Mouse (Mus musculus) midbrain, embryonic 11.5 days (tissue): Measurements from ENCODE around the gene Stim2. TPM values are rescaled to one million over a fixed set of nuclear protein-coding genes. Genes with fewer than 3 reads are reported as not detected.
A peak's percentile ranks its signal among the peaks of the same experiment; 100 is the strongest.

Source experiments
- ATAC-seq: fragments of 200-750 bp; cut with Nextera tagmentation; 2 replicates; pipeline ENCODE4 v1.8.0; 2017; ENCODE audit warnings: moderate TSS enrichment, moderate library complexity; ENCODE audit not compliant: low FRiP score
- DNase-seq: peaks from one replicate; pipeline ENCODE4 v3.0.0; 2015; ENCODE audit warnings: low spot score; ENCODE audit errors: missing footprints
- H3K27ac ChIP-seq: fragments of 300-500 bp; sonication (generic); 2 replicates; pipeline ENCODE4 v1.5.1; 2014; ENCODE audit warnings: low read depth, low read length
- H3K27me3 ChIP-seq: fragments of 300-500 bp; sonication (generic); 2 replicates; pipeline ENCODE4 v1.6.1; 2014; ENCODE audit warnings: mild to moderate bottlenecking, low read length, moderate library complexity, mixed read lengths; ENCODE audit not compliant: control insufficient read depth, insufficient read depth
- H3K36me3 ChIP-seq: fragments of 300-500 bp; sonication (generic); 2 replicates; pipeline ENCODE4 v1.6.1; 2014; ENCODE audit warnings: mild to moderate bottlenecking, low read length, moderate library complexity, mixed read lengths; ENCODE audit not compliant: control insufficient read depth, insufficient read depth
- H3K4me1 ChIP-seq: fragments of 300-500 bp; sonication (generic); 2 replicates; pipeline ENCODE4 v1.6.1; 2014; ENCODE audit warnings: low read length; ENCODE audit not compliant: control insufficient read depth, insufficient read depth
- H3K4me2 ChIP-seq: fragments of 300-500 bp; sonication (generic); 2 replicates; pipeline ENCODE4 v1.6.1; 2014; ENCODE audit warnings: mild to moderate bottlenecking, moderate library complexity
- H3K4me3 ChIP-seq: fragments of 300-500 bp; sonication (generic); 2 replicates; pipeline ENCODE4 v1.5.1; 2014; ENCODE audit warnings: low read depth, low read length
- H3K9ac ChIP-seq: fragments of 300-500 bp; sonication (generic); 2 replicates; pipeline ENCODE4 v1.6.1; 2014; ENCODE audit warnings: low read length
- H3K9me3 ChIP-seq: fragments of 300-500 bp; sonication (generic); 2 replicates; pipeline ENCODE4 v1.6.1; 2016; ENCODE audit warnings: low read length; ENCODE audit not compliant: control insufficient read depth
- WGBS: fragments of 180-500 bp; shearing (Covaris S2); extraction: QIAGEN DNeasy Blood & Tissue Kit; methylation state at CpG from one replicate; pipeline ENCODE4 v1.1.7; 2014; 5-methylcytosine and 5-hydroxymethylcytosine counted together
- polyA plus RNA-seq: library from polyadenylated mRNA; unstranded; fragments of >200 nt; fragmentation: Nextera tagmentation; extraction: Ambion mirVana; gene quantifications from 2 replicates; pipeline ENCODE4 v1.2.1, GENCODE M21; 2014

Stim2 gene
- polyA plus RNA-seq, 1 experiment from 2014 or later = 23.1 TPM

DNA sequence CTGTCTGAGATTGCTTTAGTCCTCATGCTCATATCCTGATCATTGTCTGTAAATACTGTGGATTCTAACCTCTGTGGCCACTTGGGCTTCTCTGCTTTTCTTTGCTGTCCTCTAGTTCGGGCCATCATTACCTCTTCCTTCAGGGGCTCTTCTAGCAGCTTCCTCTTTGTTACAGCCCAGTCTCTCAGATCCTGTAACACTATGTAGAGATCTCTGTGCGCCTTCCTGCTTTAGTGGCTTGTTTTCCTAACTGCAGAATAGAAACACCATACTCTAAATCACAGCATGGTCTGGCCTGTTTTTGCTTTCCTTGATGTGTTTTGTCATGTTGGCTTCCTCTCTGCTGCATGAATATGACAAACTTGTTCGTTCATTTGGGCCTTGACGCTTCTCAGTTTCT is 21.2 kb downstream of the Stim2 start:
- Histone ChIP-seq H3K27me3 (no peaks in the 10 kb centered on the region), H3K4me3 (no peak overlapping the region), H3K36me3 (no peaks in the 10 kb centered on the region), H3K9me3 (no peaks in the 10 kb centered on the region), H3K4me1 (no peaks in the 10 kb centered on the region), H3K4me2 (no peak overlapping the region), H3K9ac (no peak overlapping the region), H3K27ac (no peak overlapping the region)
- peak; percentile 74 for DNase-seq
- no peak for ATAC-seq
- WGBS = 80% methylated on average over 4 of the region's 4 CpGs

DNA sequence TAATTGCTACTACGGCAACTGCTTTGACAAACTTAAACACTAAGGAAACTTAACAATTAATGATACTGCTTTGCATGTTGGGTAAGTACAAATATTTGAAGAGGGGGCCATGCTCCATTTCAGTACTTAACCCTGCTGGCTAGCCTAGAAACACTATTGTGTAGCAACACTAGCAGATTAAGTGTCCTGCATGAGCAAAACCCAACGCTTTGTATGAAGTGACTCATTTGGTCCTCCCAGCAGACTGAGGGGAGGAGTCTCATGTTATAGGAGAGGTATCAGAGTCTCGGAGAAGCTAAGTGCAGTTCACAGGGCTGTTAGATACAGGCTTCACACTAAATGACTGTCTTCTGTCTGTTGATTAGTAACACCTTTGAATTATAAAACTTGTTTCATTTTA is 26.3 kb downstream of the Stim2 start:
- Histone ChIP-seq H3K27me3 (no peaks in the 10 kb centered on the region), H3K4me2 (no peak overlapping the region), H3K4me3 (no peak overlapping the region), H3K27ac (no peak overlapping the region), H3K9me3 (no peaks in the 10 kb centered on the region), H3K4me1 (no peaks in the 10 kb centered on the region), H3K9ac (no peak overlapping the region), H3K36me3 (no peaks in the 10 kb centered on the region)
- DNase-seq (peak; percentile 71), ATAC-seq (no peak)
- 61% methylated on average over 3 of the region's 3 CpGs for WGBS

DNA sequence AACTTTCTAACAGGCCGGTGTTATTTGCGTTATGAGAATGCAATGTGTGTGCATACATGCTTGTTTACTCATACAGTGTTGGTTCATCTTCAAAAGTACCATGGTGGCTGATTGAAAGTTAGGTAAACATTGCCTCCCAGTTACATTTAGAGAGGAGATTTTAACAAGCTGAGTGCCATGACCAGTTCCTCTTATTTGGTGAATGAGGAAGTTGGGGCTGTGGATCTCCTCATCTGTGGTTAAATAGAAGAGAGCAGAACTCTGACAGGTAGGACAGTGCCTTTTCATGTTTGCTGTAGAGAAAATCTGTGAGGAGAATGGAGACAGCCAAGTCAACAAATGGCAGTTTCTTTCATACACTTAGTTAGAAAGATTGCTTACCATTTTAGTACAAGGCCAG is 27.3 kb downstream of the Stim2 start:
- Histone ChIP-seq H3K27ac (no peak overlapping the region), H3K9ac (no peak overlapping the region), H3K4me1 (no peaks in the 10 kb centered on the region), H3K27me3 (no peaks in the 10 kb centered on the region), H3K9me3 (no peaks in the 10 kb centered on the region), H3K36me3 (no peaks in the 10 kb centered on the region), H3K4me2 (no peak overlapping the region), H3K4me3 (no peak overlapping the region)
- 92% methylated on average over 2 of the region's 2 CpGs for WGBS
- peak; percentile 53 for DNase-seq
- ATAC-seq = no peak

DNA sequence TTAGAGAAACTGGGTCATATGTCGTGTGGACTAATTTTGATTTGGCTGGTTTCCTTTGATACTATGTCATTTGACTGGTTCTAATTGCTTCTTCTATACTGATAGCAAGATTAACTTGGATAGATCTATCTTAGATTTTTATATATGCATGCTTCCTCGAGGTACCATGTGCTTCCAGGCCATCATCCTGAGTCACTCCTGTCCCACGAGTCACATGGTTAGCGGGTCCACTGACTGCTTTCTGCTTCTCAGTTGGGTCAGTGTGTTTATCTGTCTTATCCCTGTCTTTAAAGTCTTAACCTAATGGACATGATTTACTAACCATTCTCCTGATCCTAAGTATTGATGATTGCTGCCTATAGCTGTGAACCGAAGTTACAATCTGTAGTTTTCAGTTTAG is 34.9 kb downstream of the Stim2 start:
- WGBS = 88% methylated on average over 5 of the region's 5 CpGs
- ATAC-seq (no peak), DNase-seq (no peak)
- Histone ChIP-seq H3K4me3 (no peak overlapping the region), H3K4me2 (no peak overlapping the region), H3K4me1 (no peaks in the 10 kb centered on the region), H3K27ac (no peak overlapping the region), H3K27me3 (no peaks in the 10 kb centered on the region), H3K36me3 (no peaks in the 10 kb centered on the region), H3K9me3 (no peaks in the 10 kb centered on the region), H3K9ac (no peak overlapping the region)

DNA sequence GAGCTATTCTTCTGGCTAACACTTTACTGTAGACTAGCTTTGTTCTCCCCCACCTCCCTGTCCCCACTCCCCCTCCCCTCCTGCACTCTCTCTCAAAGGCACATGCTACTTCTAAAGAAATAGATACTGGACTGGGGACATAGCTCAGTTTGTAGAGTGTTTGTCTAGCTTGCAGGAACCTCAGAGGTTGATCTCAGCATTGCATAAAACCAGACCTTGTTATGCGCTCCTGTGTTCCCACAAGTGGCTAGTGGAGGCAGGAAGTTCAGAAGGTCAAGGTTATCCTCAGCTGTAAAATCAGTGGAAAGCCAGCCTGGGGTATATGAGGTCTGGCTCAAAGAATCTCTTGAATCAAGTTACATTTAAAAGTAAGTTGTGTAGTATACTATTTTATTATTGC is 36.4 kb downstream of the Stim2 start:
- WGBS = 72% methylated on average over 1 of the region's 1 CpGs
- H3K4me2 ChIP-seq = no peak overlapping the region
- ATAC-seq = no peak
- H3K27me3 ChIP-seq = no peaks in the 10 kb centered on the region
- no peaks in the 10 kb centered on the region for H3K36me3 ChIP-seq
- H3K4me1 ChIP-seq = no peaks in the 10 kb centered on the region
- H3K9ac ChIP-seq = no peak overlapping the region
- H3K4me3 ChIP-seq = no peak overlapping the region
- DNase-seq = no peak
- H3K9me3 ChIP-seq = no peaks in the 10 kb centered on the region
- H3K27ac ChIP-seq = no peak overlapping the region

DNA sequence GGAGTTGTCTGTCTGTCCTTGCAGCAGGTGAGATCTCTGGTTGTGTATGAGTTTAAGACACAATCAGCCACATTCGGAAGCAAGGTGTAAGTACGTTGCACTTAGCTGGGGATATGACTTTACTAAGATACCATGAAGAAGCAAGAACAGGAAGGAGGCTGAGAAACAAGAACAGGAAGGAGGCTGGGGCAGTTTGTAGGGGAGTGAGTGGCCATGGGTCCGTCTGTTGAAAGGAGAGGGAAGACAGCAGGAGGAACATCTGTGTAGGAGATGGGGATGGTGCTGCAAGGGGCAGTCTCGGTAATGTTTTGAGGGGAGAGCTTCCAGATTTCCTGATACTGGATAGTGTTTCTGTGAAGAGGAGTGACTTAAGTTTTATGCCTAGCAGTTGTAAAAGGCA is 40.3 kb downstream of the Stim2 start:
- DNase-seq (peak; percentile 28), ATAC-seq (no peak)
- Histone ChIP-seq H3K36me3 (no peaks in the 10 kb centered on the region), H3K9ac (no peak overlapping the region), H3K9me3 (no peaks in the 10 kb centered on the region), H3K27me3 (no peaks in the 10 kb centered on the region), H3K4me3 (no peak overlapping the region), H3K4me2 (no peak overlapping the region), H3K4me1 (no peaks in the 10 kb centered on the region), H3K27ac (no peak overlapping the region)
- 72% methylated on average over 4 of the region's 4 CpGs for WGBS

DNA sequence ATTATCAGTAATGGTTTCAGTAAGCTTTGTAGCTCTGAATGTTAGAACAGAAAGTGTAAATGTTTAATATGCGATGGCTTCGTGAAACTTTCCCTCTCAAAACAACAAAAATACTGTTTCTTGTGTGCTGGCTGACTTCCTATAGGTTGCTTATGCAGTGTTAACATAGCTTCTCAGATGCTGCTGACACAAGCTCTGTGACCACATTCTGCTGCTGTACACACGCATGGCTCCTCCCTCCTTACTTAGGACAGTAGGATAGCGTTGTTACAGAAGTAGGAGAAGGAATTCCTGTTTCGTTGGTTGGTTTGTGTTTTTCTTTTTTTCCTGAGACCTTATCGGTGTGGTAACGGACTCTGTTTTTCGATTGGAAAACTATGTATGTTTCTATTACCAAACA is 42.2 kb downstream of the Stim2 start:
- Histone ChIP-seq H3K4me3 (no peak overlapping the region), H3K36me3 (no peaks in the 10 kb centered on the region), H3K4me1 (no peaks in the 10 kb centered on the region), H3K27me3 (no peaks in the 10 kb centered on the region), H3K9ac (no peak overlapping the region), H3K27ac (no peak overlapping the region), H3K9me3 (no peaks in the 10 kb centered on the region), H3K4me2 (no peak overlapping the region)
- DNase-seq = peak; percentile 45
- no peak for ATAC-seq
- 92% methylated on average over 8 of the region's 8 CpGs for WGBS

DNA sequence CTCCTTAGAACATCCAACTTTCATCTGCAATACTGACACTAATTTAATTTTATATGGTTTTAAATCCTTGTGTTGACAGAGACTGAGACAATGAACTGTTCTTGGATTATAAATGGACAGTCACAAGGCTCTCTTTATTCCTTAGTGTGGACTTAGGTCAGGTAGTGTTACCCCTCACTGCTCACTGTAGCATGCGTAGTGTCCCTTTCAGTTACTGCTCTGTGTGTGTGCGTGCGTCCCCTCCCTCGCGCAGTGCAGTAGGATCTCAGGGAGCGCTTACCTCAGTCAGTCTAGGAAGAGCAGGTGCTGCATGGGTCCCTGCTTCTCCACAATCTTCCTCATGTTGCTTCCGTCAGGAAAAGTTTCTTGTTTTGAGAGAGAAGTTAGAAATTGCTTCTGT is 43.7 kb downstream of the Stim2 start:
- DNase-seq (peak; percentile 47), ATAC-seq (no peak)
- Histone ChIP-seq H3K4me2 (no peak overlapping the region), H3K27me3 (no peaks in the 10 kb centered on the region), H3K4me1 (no peaks in the 10 kb centered on the region), H3K9ac (no peak overlapping the region), H3K4me3 (no peak overlapping the region), H3K36me3 (no peaks in the 10 kb centered on the region), H3K9me3 (no peaks in the 10 kb centered on the region), H3K27ac (no peak overlapping the region)
- WGBS = 88% methylated on average over 7 of the region's 7 CpGs

DNA sequence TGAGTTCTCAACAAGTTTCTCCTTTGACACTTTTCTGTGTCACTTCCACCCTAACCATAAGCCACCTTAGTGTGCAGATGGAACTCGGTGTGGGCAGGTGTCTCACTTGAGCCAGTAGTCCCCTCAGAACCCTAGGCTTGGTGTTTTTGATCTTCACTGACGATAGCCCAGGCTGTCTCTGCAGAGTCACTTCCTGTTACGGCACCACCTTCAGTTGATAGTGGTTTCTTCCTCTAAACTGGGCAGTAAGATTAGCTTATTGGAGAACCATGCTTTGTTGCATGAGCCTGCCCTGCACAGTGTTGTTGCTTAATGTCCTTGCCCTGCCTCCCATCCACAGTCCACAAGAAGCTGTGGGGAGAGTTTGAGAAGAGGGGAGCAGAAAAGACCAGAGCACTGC is 47.2 kb downstream of the Stim2 start:
- Histone ChIP-seq H3K9ac (no peak overlapping the region), H3K27ac (no peak overlapping the region), H3K27me3 (no peaks in the 10 kb centered on the region), H3K4me2 (no peak overlapping the region), H3K9me3 (no peaks in the 10 kb centered on the region), H3K36me3 (no peaks in the 10 kb centered on the region), H3K4me1 (no peaks in the 10 kb centered on the region), H3K4me3 (no peak overlapping the region)
- no peak for DNase-seq
- ATAC-seq = no peak
- 92% methylated on average over 3 of the region's 3 CpGs for WGBS

DNA sequence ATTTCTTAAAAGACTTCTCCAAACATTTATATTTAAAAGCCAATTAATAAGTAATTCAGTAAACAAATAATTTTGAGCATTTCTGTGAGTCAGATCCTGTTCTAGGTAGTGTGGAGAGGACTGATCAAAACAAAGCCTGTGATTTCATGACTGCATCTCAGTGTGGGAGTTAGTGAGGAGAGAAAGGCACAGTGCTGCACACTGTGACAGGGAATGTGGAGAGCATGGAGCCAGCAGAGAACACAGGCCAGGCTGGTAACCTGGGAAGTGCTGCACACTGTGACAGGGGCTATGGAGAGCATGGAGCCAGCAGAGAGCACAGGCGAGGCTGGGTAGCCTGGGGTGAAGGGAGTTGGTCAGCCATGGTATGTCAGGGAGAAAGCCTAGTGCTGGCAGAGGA is 48.1 kb downstream of the Stim2 start:
- DNase-seq (peak; percentile 19), ATAC-seq (no peak)
- no peak overlapping the region for H3K4me2 ChIP-seq
- WGBS = 76% methylated on average over 1 of the region's 1 CpGs
- no peak overlapping the region for H3K4me3 ChIP-seq
- no peaks in the 10 kb centered on the region for H3K36me3 ChIP-seq
- no peak overlapping the region for H3K9ac ChIP-seq
- no peaks in the 10 kb centered on the region for H3K27me3 ChIP-seq
- no peak overlapping the region for H3K27ac ChIP-seq
- no peaks in the 10 kb centered on the region for H3K4me1 ChIP-seq
- no peaks in the 10 kb centered on the region for H3K9me3 ChIP-seq
